Mouse (Mus musculus): ENCODE data around the gene Mindy2. TPM values are rescaled to one million over a fixed set of nuclear protein-coding genes. Genes with fewer than 3 reads are reported as not detected.
"Not testable (repeated sequence)": the region's sequence is repeated elsewhere in the genome, so short reads cannot be mapped to it uniquely, and the experiment has no call there.

The Mindy2 gene
- total and polyA plus RNA-seq, 3 experiments: 7.1 to 36.7 (median 34.8) TPM

- intact Hi-C loops (cut with DNase I): no loop called here
- no peak overlapping the region for H3K9ac ChIP-seq (ENCODE audit: low read depth, low read length)
- no peaks in the 10 kb centered on the region for H3K79me2 ChIP-seq (replicated peaks; ENCODE audit: control insufficient read depth, insufficient read depth, low read length)
- TF ChIP-seq POLR2A (IDR thresholded peaks at IDR 0.05; ENCODE audit: insufficient read depth, low read depth, low read length) (no peak), EP300 (IDR thresholded peaks at IDR 0.05; ENCODE audit: insufficient read depth, low read depth, low read length) (no peak), CTCF (IDR thresholded peaks at IDR 0.05) (no peak)
- 69% methylated on average over 8 of the region's 8 CpGs for WGBS
- H3K4me1 ChIP-seq (ENCODE audit: control insufficient read depth, insufficient read depth, low read length): peaks cover 2% of the 10 kb centered on the region
- H3K4me3 ChIP-seq: no peak overlapping the region
- DNase-seq: no peak
- H3K36me3 ChIP-seq (ENCODE audit: control insufficient read depth, insufficient read depth, low read length): peaks cover 14% of the 10 kb centered on the region
- H3K27ac ChIP-seq: no peak overlapping the region
- no peaks in the 10 kb centered on the region for H3K27me3 ChIP-seq (ENCODE audit: control insufficient read depth, insufficient read depth, low read length)
Measured at GRCm38 (mm10) chr9:70570351-70570750, 86.6 kb downstream of the Mindy2 start.

DNA sequence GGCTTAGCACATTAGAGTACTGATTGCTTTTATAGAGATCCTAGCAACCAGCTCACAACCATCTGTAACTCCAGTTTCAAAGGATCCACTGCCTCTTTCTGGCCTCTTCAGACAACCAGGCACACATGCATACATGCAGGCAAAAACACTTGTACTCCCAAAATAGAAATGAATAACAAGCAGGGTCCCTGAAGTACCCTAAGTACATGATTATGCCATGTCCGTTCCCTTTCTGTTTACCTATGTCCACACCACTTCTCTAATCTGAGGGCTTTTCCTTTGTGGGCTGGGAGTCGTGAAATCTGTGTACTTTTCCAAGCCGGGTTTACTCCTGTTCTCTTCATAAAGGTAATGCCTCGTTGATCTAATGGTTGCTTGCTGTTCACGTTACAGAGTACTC is 89.3 kb downstream of the Mindy2 start:
- 57% methylated on average over 5 of the region's 5 CpGs for WGBS
- no peak overlapping the region for H3K4me3 ChIP-seq
- H3K27ac ChIP-seq: no peak overlapping the region
- no peak for DNase-seq
- H3K36me3 ChIP-seq (ENCODE audit: control insufficient read depth, insufficient read depth, low read length): peaks cover 6% of the 10 kb centered on the region
- no peak for TF ChIP-seq POLR2A (IDR thresholded peaks at IDR 0.05; ENCODE audit: insufficient read depth, low read depth, low read length)
- no peak for TF ChIP-seq EP300 (IDR thresholded peaks at IDR 0.05; ENCODE audit: insufficient read depth, low read depth, low read length)
- TF ChIP-seq CTCF (IDR thresholded peaks at IDR 0.05): no peak
- intact Hi-C loops (cut with DNase I): no loop called here
- no peaks in the 10 kb centered on the region for H3K27me3 ChIP-seq (ENCODE audit: control insufficient read depth, insufficient read depth, low read length)
- no peak overlapping the region for H3K9ac ChIP-seq (ENCODE audit: low read depth, low read length)
- H3K4me1 ChIP-seq (ENCODE audit: control insufficient read depth, insufficient read depth, low read length): peaks cover 2% of the 10 kb centered on the region
- no peaks in the 10 kb centered on the region for H3K79me2 ChIP-seq (replicated peaks; ENCODE audit: control insufficient read depth, insufficient read depth, low read length)

DNA sequence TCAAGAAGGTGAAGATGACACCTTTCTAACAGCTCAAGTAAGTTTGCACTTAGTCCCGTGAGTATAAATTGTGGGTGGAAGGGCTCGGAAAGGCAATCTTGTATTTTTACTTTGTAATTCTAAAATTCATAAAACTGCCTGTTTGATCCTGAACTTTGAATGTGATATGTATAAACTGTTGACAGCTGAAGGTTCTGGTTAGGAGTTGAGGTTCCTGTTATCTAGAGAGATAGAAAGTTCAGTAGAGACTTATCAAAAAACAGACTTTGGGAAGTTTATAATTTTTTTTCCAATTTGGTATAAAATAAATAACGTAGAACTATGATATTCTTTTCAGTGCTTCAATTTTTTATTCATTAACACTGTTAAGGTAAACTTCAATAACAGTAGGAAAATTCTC is 94.1 kb downstream of the Mindy2 start:
- 91% methylated on average over 3 of the region's 3 CpGs for WGBS
- H3K27ac ChIP-seq: no peak overlapping the region
- no peaks in the 10 kb centered on the region for H3K27me3 ChIP-seq (ENCODE audit: control insufficient read depth, insufficient read depth, low read length)
- intact Hi-C loops (cut with DNase I): no loop called here
- H3K79me2 ChIP-seq (replicated peaks; ENCODE audit: control insufficient read depth, insufficient read depth, low read length): peaks cover 2% of the 10 kb centered on the region
- DNase-seq: no peak
- H3K4me3 ChIP-seq: no peak overlapping the region
- no peak overlapping the region for H3K9ac ChIP-seq (ENCODE audit: low read depth, low read length)
- H3K4me1 ChIP-seq (ENCODE audit: control insufficient read depth, insufficient read depth, low read length): no peaks in the 10 kb centered on the region; the same call in 1 of the 2 replicates
- no peak for TF ChIP-seq EP300 (IDR thresholded peaks at IDR 0.05; ENCODE audit: insufficient read depth, low read depth, low read length)
- TF ChIP-seq CTCF (IDR thresholded peaks at IDR 0.05): no peak
- no peak for TF ChIP-seq POLR2A (IDR thresholded peaks at IDR 0.05; ENCODE audit: insufficient read depth, low read depth, low read length)
- peaks cover 8% of the 10 kb centered on the region for H3K36me3 ChIP-seq (ENCODE audit: control insufficient read depth, insufficient read depth, low read length)

DNA sequence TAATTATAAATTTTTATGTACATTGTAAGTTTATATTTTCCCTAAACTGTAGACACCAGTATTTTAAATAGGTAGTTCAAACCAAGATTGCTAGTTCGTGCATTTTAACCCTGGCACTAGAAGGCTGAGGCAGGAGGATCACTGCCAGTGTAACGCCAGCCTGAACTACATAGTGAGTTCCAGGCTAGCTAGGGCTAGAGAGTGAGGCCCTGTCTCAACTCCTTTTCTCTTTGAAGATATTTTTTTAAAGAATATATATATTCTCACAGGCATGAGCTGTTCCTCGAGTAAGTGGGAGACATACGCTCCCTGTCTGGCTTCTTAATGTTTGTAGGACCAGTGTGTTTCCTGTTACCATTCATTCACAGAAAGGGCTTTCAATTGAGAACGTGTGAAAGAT is 100.2 kb downstream of the Mindy2 start:
- no peak overlapping the region for H3K27ac ChIP-seq
- H3K36me3 ChIP-seq (ENCODE audit: control insufficient read depth, insufficient read depth, low read length): peaks cover 3% of the 10 kb centered on the region; the same call in 1 of the 2 replicates
- no peak for DNase-seq
- intact Hi-C loops (cut with DNase I): no loop called here
- H3K27me3 ChIP-seq (ENCODE audit: control insufficient read depth, insufficient read depth, low read length): no peaks in the 10 kb centered on the region
- H3K9ac ChIP-seq (ENCODE audit: low read depth, low read length): no peak overlapping the region
- H3K79me2 ChIP-seq (replicated peaks; ENCODE audit: control insufficient read depth, insufficient read depth, low read length): peaks cover 3% of the 10 kb centered on the region
- H3K4me1 ChIP-seq (ENCODE audit: control insufficient read depth, insufficient read depth, low read length): peaks cover 1% of the 10 kb centered on the region; the same call in 1 of the 2 replicates
- no peak for TF ChIP-seq EP300 (IDR thresholded peaks at IDR 0.05; ENCODE audit: insufficient read depth, low read depth, low read length)
- no peak for TF ChIP-seq CTCF (IDR thresholded peaks at IDR 0.05)
- no peak for TF ChIP-seq POLR2A (IDR thresholded peaks at IDR 0.05; ENCODE audit: insufficient read depth, low read depth, low read length)
- 81% methylated on average over 5 of the region's 5 CpGs for WGBS
- no peak overlapping the region for H3K4me3 ChIP-seq

DNA sequence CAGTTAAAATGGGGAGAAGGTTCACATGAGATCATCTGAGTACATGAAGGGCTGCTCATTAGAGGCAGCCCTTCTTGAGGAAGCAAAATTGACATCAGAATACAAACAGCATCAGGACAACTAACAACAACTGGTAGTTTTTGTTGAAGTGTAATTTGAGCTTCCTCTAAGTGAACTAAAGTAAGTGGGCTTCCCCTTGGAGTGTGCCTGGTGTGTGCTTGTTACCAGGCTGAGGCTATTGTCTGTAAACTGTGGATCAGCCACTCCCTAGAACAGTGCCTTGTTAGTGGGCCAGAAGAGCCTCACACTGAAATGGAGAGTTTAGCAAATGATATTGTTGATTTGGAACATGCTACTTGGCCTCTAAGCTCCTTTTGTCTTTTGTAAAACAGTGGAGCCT is 101.5 kb downstream of the Mindy2 start:
- peaks cover 1% of the 10 kb centered on the region for H3K79me2 ChIP-seq (replicated peaks; ENCODE audit: control insufficient read depth, insufficient read depth, low read length)
- TF ChIP-seq EP300 (IDR thresholded peaks at IDR 0.05; ENCODE audit: insufficient read depth, low read depth, low read length): no peak
- no peak for TF ChIP-seq CTCF (IDR thresholded peaks at IDR 0.05)
- TF ChIP-seq POLR2A (IDR thresholded peaks at IDR 0.05; ENCODE audit: insufficient read depth, low read depth, low read length): no peak
- no peaks in the 10 kb centered on the region for H3K27me3 ChIP-seq (ENCODE audit: control insufficient read depth, insufficient read depth, low read length)
- intact Hi-C loops (cut with DNase I): no loop called here
- peaks cover 7% of the 10 kb centered on the region for H3K36me3 ChIP-seq (ENCODE audit: control insufficient read depth, insufficient read depth, low read length)
- peaks cover 1% of the 10 kb centered on the region; the same call in 1 of the 2 replicates for H3K4me1 ChIP-seq (ENCODE audit: control insufficient read depth, insufficient read depth, low read length)
- no peak for DNase-seq
- H3K4me3 ChIP-seq: no peak overlapping the region
- no peak overlapping the region for H3K9ac ChIP-seq (ENCODE audit: low read depth, low read length)
- H3K27ac ChIP-seq: no peak overlapping the region

- WGBS: 98% methylated on average over 2 of the region's 2 CpGs
- intact Hi-C loops (cut with DNase I): not testable (repeated sequence)
- H3K36me3 ChIP-seq (ENCODE audit: control insufficient read depth, insufficient read depth, low read length): peaks cover 16% of the 10 kb centered on the region
Measured at GRCm38 (mm10) chr9:70552233-70552632, 104.7 kb downstream of the Mindy2 start.

More at GRCm38 (mm10) chr9:70552233-70552632, 104.7 kb downstream of the Mindy2 start:
- not testable (repeated sequence) for H3K27me3 ChIP-seq (ENCODE audit: control insufficient read depth, insufficient read depth, low read length); H3K9ac ChIP-seq (ENCODE audit: low read depth, low read length); DNase-seq; H3K79me2 ChIP-seq (replicated peaks; ENCODE audit: control insufficient read depth, insufficient read depth, low read length); H3K4me1 ChIP-seq (ENCODE audit: control insufficient read depth, insufficient read depth, low read length); H3K27ac ChIP-seq; H3K4me3 ChIP-seq
